Mouse (Mus musculus): ENCODE data around the gene 4930438A08Rik.

GRCm38 (mm10) chr11:58302774-58303445 is 28.3 kb downstream of the 4930438A08Rik start:
- TF ChIP-seq MAFK (IDR thresholded peaks at IDR 0.05; ENCODE audit: insufficient read depth, low read depth, low read length) (no peak), ZNF384 (IDR thresholded peaks at IDR 0.05; ENCODE audit: low read depth, low read length) (no peak), HCFC1 (IDR thresholded peaks at IDR 0.05; ENCODE audit: borderline replicate concordance, insufficient read depth, low read length) (no peak), CHD2 (IDR thresholded peaks at IDR 0.05; ENCODE audit: low read depth, low read length) (no peak)
